Mouse (Mus musculus) ES-E14 (cell line): ENCODE data around the gene Vcl. TPM values are rescaled to one million over a fixed set of nuclear protein-coding genes. Genes with fewer than 3 reads are reported as not detected.

Experiments used
- DNase-seq: peaks from one replicate; pipeline ENCODE4 v3.0.0-alpha.2; 2013; ENCODE audit warnings: low read depth, low spot score
- H3K27ac ChIP-seq: 2 replicates; pipeline ENCODE4 v1.5.1; 2012; ENCODE audit warnings: low read depth, mild to moderate bottlenecking, low read length, moderate library complexity, mixed read lengths; ENCODE audit not compliant: poor library complexity, insufficient read depth, severe bottlenecking
- H3K36me3 ChIP-seq: 2 replicates; pipeline ENCODE4 v1.6.1; 2012; ENCODE audit warnings: mild to moderate bottlenecking, low read length, moderate library complexity, mixed read lengths; ENCODE audit not compliant: control insufficient read depth, poor library complexity, insufficient read depth, severe bottlenecking
- H3K4me1 ChIP-seq, 2 experiments: fragments of 150-350 bp in 1 of 2; sonication (generic) in 1 of 2; 2 replicates each; pipeline ENCODE4 v1.6.1; 2012; ENCODE audit warnings: low read length in 2 of 2, mild to moderate bottlenecking in 1 of 2, mixed read lengths in 1 of 2; ENCODE audit not compliant: control insufficient read depth in 2 of 2, insufficient read depth in 2 of 2, poor library complexity in 1 of 2
- H3K4me3 ChIP-seq, 2 experiments: fragments of 150-350 bp in 1 of 2; sonication (generic) in 1 of 2; 2 replicates each; pipeline ENCODE4 v1.5.1; 2012; ENCODE audit warnings: low read length in 2 of 2, low read depth in 1 of 2, mild to moderate bottlenecking in 1 of 2, mixed read lengths in 1 of 2; ENCODE audit not compliant: insufficient read depth in 1 of 2, poor library complexity in 1 of 2, severe bottlenecking in 1 of 2
- H3K9ac ChIP-seq: 2 replicates; pipeline ENCODE4 v1.6.1; 2012; ENCODE audit warnings: low read depth, mild to moderate bottlenecking, low read length, mixed read lengths; ENCODE audit not compliant: poor library complexity, insufficient read depth, severe bottlenecking
- H3K9me3 ChIP-seq: fragments of 150-350 bp; sonication (generic); 2 replicates; pipeline ENCODE4 v1.6.1; 2012; ENCODE audit warnings: low read depth, mild to moderate bottlenecking, low read length; ENCODE audit not compliant: control insufficient read depth, insufficient read depth
- CHD2 ChIP-seq: IDR thresholded peaks from 2 replicates; pipeline ENCODE4 v1.6.1; 2014; ENCODE audit warnings: mild to moderate bottlenecking, low read depth, low read length, inconsistent platforms
- HCFC1 ChIP-seq: IDR thresholded peaks from 2 replicates; pipeline ENCODE4 v1.6.1; 2012; ENCODE audit warnings: low read length, inconsistent platforms, borderline replicate concordance; ENCODE audit not compliant: insufficient read depth
- MAFK ChIP-seq: IDR thresholded peaks from 2 replicates; pipeline ENCODE4 v1.6.1; 2014; ENCODE audit warnings: mild to moderate bottlenecking, low read depth, low read length, inconsistent platforms; ENCODE audit not compliant: insufficient read depth
- ZC3H11A ChIP-seq: IDR thresholded peaks from 2 replicates; pipeline ENCODE4 v1.6.1; 2012; ENCODE audit warnings: low read depth, mild to moderate bottlenecking, inconsistent platforms, low read length, borderline replicate concordance
- ZNF384 ChIP-seq: IDR thresholded peaks from 2 replicates; pipeline ENCODE4 v1.6.1; 2012; ENCODE audit warnings: low read depth, low read length, inconsistent platforms
- in situ Hi-C, 2 experiments: fragments of 600-800 bp; cut with MboI; formaldehyde crosslinking; loops; one replicate each; pipeline ENCODE4 v1.15.1; 2025; ENCODE audit warnings: low sequenced_read_pairs in 2 of 2, inconsistent platforms in 1 of 2; ENCODE audit not compliant: unreplicated experiment in 2 of 2
- total RNA-seq: library from RNA; depleted of rRNA; stranded (reverse); fragments of 300-350 nt; gene quantifications from 2 replicates; pipeline ENCODE4 v1.2.3, GENCODE M21; 2012

Gene Vcl
- total RNA-seq, 1 experiment = 116 TPM

DNA sequence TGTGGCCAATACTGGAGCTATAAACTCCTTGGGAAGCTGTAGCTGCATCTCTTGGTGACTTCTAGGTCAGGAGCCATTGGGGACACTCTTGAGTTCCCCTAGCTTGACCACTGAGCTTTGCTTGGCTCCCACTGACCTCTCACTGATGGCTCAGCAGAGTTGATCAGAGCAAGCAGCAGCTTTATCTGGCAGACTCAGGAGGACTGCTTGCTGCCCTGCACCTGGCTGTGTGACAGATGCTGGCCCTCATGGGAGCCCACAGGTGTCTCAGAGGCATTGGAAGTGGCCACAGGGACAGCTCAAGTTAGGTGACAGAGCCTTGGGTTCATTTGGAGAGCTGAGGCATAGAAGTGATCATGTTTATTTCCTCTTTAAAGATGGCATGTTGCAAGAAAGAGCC is 98.3 kb downstream of the Vcl start:
- no peaks in the 10 kb centered on the region for H3K4me1 ChIP-seq
- H3K9me3 ChIP-seq = no peaks in the 10 kb centered on the region
- no peak for DNase-seq
- H3K36me3 ChIP-seq = peaks cover 15% of the 10 kb centered on the region
- no peak overlapping the region for H3K9ac ChIP-seq
- no peak overlapping the region for H3K4me3 ChIP-seq
- in situ Hi-C loops = no loop called here
- no peak for TF ChIP-seq ZNF384
- TF ChIP-seq CHD2 = no peak
- no peak for TF ChIP-seq HCFC1
- TF ChIP-seq MAFK = no peak
- TF ChIP-seq ZC3H11A = no peak
- no peak overlapping the region; the same call in 1 of the 2 replicates for H3K27ac ChIP-seq

DNA sequence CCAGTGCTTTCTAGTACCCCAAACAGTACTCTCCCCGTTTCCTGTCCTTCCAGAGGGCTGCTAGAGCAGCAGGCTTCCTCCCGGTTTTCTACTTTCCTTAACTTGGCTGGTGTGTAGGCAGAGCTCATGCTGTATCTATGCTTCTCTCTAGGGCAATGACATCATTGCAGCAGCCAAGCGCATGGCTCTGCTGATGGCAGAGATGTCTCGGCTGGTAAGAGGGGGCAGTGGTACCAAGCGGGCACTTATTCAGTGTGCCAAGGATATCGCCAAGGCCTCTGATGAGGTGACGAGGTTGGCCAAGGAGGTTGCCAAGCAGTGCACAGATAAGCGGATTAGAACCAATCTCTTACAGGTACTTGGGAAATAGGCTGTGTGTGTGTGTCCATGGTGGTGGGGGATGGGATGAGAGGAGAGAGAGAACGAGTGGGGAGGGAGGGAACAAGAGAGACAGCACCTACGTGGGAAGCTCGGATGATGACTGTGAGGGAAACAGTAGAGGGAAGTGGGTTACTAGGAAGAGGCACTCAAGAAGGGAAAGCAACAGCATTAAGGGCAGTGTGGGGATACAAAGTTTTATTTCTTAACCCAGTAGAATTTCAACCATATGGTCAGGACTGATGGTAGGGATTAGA is 99.9 kb downstream of the Vcl start:
- Histone ChIP-seq H3K4me3 (no peak overlapping the region), H3K4me1 (no peaks in the 10 kb centered on the region), H3K9me3 (no peaks in the 10 kb centered on the region), H3K36me3 (peaks cover 15% of the 10 kb centered on the region), H3K9ac (no peak overlapping the region), H3K27ac (no peak overlapping the region)
- no peak for DNase-seq
- in situ Hi-C loops = no loop called here
- no peak for TF ChIP-seq MAFK
- no peak for TF ChIP-seq ZNF384
- no peak for TF ChIP-seq CHD2
- TF ChIP-seq HCFC1 = no peak
- TF ChIP-seq ZC3H11A = no peak

- peaks cover 19% of the 10 kb centered on the region for H3K36me3 ChIP-seq
- no peak overlapping the region for H3K4me3 ChIP-seq
- no peak for DNase-seq
- H3K27ac ChIP-seq = no peak overlapping the region
- H3K4me1 ChIP-seq = no peaks in the 10 kb centered on the region
- H3K9me3 ChIP-seq = no peaks in the 10 kb centered on the region
- no peak overlapping the region for H3K9ac ChIP-seq
- no peak for TF ChIP-seq CHD2
- TF ChIP-seq MAFK = no peak
- TF ChIP-seq ZNF384 = no peak
- TF ChIP-seq HCFC1 = no peak
- TF ChIP-seq ZC3H11A = no peak
- in situ Hi-C loops = no loop called here
These were observed 102.7 kb downstream of the Vcl start for GRCm38 (mm10) chr14:21031783-21032511.

GRCm38 (mm10) chr14:21034271-21034670 is 105.1 kb downstream of the Vcl start:
- peaks cover 14% of the 10 kb centered on the region for H3K36me3 ChIP-seq
- H3K9ac ChIP-seq = no peak overlapping the region
- TF ChIP-seq CHD2 = no peak
- TF ChIP-seq ZC3H11A = no peak
- TF ChIP-seq HCFC1 = no peak
- TF ChIP-seq ZNF384 = no peak
- TF ChIP-seq MAFK = no peak
- in situ Hi-C loops = no loop called here
- H3K27ac ChIP-seq = no peak overlapping the region
- H3K4me3 ChIP-seq = no peak overlapping the region
- H3K4me1 ChIP-seq = no peaks in the 10 kb centered on the region
- no peak for DNase-seq
- no peaks in the 10 kb centered on the region for H3K9me3 ChIP-seq
